Mouse (Mus musculus) heart, postnatal 0 days (tissue): ENCODE measurements around the gene Ptov1.

Experiments
- CTCF ChIP-seq: IDR thresholded peaks from 2 replicates; pipeline ENCODE4 v1.5.1; 2016; ENCODE audit warnings: antibody characterized with exemption, control low read depth, low read depth
- EP300 ChIP-seq: IDR thresholded peaks from 2 replicates; pipeline ENCODE4 v1.6.1; 2016; ENCODE audit warnings: antibody characterized with exemption, low read depth

DNA sequence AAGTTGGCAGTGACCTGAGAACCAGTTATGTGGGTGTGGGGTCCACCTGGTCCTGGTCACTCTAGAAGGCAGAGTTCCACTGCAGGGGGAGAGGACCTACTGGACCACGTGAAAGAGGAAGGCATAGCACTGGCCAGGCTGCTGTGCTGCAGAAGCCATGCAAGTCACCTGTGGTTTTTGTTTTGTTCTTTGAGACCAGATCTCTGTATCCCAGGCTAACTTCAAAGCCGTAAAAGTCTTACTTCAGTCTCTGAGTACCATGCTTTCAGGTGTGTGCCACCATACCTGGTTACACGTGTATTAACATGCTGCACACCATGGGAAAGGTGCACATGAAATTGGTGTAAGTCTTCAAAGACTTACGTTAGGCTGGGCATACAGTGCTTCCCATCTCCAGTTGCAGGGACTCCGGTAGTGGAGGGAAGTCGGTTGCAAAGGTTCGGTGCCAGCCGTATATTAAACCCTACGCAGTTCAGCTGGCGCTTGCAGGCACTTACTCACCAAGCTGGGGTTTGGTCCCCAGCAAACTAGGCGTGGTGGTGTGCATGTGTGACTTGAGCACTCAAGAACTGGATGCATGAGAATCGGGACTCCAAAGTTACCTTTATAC, 17.9 kb downstream of the Ptov1 start:
- TF ChIP-seq CTCF = no peak
- TF ChIP-seq EP300 = no peak
